Mouse (Mus musculus) ES-E14 (cell line): ENCODE results near the gene Arpc3. TPM values are rescaled to one million over a fixed set of nuclear protein-coding genes. Genes with fewer than 3 reads are reported as not detected.
A peak's percentile ranks its signal among the peaks of the same experiment; 100 is the strongest.

Source experiments
- DNase-seq: peaks from one replicate; pipeline ENCODE4 v3.0.0-alpha.2; 2013; ENCODE audit warnings: low read depth, low spot score
- H3K27ac ChIP-seq: 2 replicates; pipeline ENCODE4 v1.5.1; 2012; ENCODE audit warnings: low read depth, mild to moderate bottlenecking, low read length, moderate library complexity, mixed read lengths; ENCODE audit not compliant: poor library complexity, insufficient read depth, severe bottlenecking
- H3K36me3 ChIP-seq: 2 replicates; pipeline ENCODE4 v1.6.1; 2012; ENCODE audit warnings: mild to moderate bottlenecking, low read length, moderate library complexity, mixed read lengths; ENCODE audit not compliant: control insufficient read depth, poor library complexity, insufficient read depth, severe bottlenecking
- H3K4me1 ChIP-seq, 2 experiments: fragments of 150-350 bp in 1 of 2; sonication (generic) in 1 of 2; 2 replicates each; pipeline ENCODE4 v1.6.1; 2012; ENCODE audit warnings: low read length in 2 of 2, mild to moderate bottlenecking in 1 of 2, mixed read lengths in 1 of 2; ENCODE audit not compliant: control insufficient read depth in 2 of 2, insufficient read depth in 2 of 2, poor library complexity in 1 of 2
- H3K4me3 ChIP-seq, 2 experiments: fragments of 150-350 bp in 1 of 2; sonication (generic) in 1 of 2; 2 replicates each; pipeline ENCODE4 v1.5.1; 2012; ENCODE audit warnings: low read length in 2 of 2, low read depth in 1 of 2, mild to moderate bottlenecking in 1 of 2, mixed read lengths in 1 of 2; ENCODE audit not compliant: insufficient read depth in 1 of 2, poor library complexity in 1 of 2, severe bottlenecking in 1 of 2
- H3K9ac ChIP-seq: 2 replicates; pipeline ENCODE4 v1.6.1; 2012; ENCODE audit warnings: low read depth, mild to moderate bottlenecking, low read length, mixed read lengths; ENCODE audit not compliant: poor library complexity, insufficient read depth, severe bottlenecking
- H3K9me3 ChIP-seq: fragments of 150-350 bp; sonication (generic); 2 replicates; pipeline ENCODE4 v1.6.1; 2012; ENCODE audit warnings: low read depth, mild to moderate bottlenecking, low read length; ENCODE audit not compliant: control insufficient read depth, insufficient read depth
- CHD2 ChIP-seq: IDR thresholded peaks from 2 replicates; pipeline ENCODE4 v1.6.1; 2014; ENCODE audit warnings: mild to moderate bottlenecking, low read depth, low read length, inconsistent platforms
- HCFC1 ChIP-seq: IDR thresholded peaks from 2 replicates; pipeline ENCODE4 v1.6.1; 2012; ENCODE audit warnings: low read length, inconsistent platforms, borderline replicate concordance; ENCODE audit not compliant: insufficient read depth
- MAFK ChIP-seq: IDR thresholded peaks from 2 replicates; pipeline ENCODE4 v1.6.1; 2014; ENCODE audit warnings: mild to moderate bottlenecking, low read depth, low read length, inconsistent platforms; ENCODE audit not compliant: insufficient read depth
- ZC3H11A ChIP-seq: IDR thresholded peaks from 2 replicates; pipeline ENCODE4 v1.6.1; 2012; ENCODE audit warnings: low read depth, mild to moderate bottlenecking, inconsistent platforms, low read length, borderline replicate concordance
- ZNF384 ChIP-seq: IDR thresholded peaks from 2 replicates; pipeline ENCODE4 v1.6.1; 2012; ENCODE audit warnings: low read depth, low read length, inconsistent platforms
- in situ Hi-C, 2 experiments: fragments of 600-800 bp; cut with MboI; formaldehyde crosslinking; loops; one replicate each; pipeline ENCODE4 v1.15.1; 2025; ENCODE audit warnings: low sequenced_read_pairs in 2 of 2, inconsistent platforms in 1 of 2; ENCODE audit not compliant: unreplicated experiment in 2 of 2
- total RNA-seq: library from RNA; depleted of rRNA; stranded (reverse); fragments of 300-350 nt; gene quantifications from 2 replicates; pipeline ENCODE4 v1.2.3, GENCODE M21; 2012

The Arpc3 gene
- total RNA-seq, 1 experiment = 165 TPM

GRCm38 (mm10) chr5:122405537-122405936 is 13.9 kb downstream of the Arpc3 start:
- peaks cover 32% of the 10 kb centered on the region for H3K36me3 ChIP-seq
- no peak overlapping the region for H3K4me3 ChIP-seq
- H3K27ac ChIP-seq = no peak overlapping the region
- H3K4me1 ChIP-seq = peaks cover 0 to 4% of the 10 kb centered on the region in 2 experiments; a peak in 1 of 4 replicates
- H3K9me3 ChIP-seq = no peaks in the 10 kb centered on the region
- TF ChIP-seq HCFC1 = no peak
- no peak for TF ChIP-seq ZNF384
- TF ChIP-seq ZC3H11A = no peak
- TF ChIP-seq CHD2 = no peak
- no peak for TF ChIP-seq MAFK
- in situ Hi-C loops = loop anchor here in 1 of 2 experiments (10.0 kb wide), 1 partner anchor 229 kb away; no protein-coding TSS in a partner anchor
- no peak overlapping the region for H3K9ac ChIP-seq
- no peak for DNase-seq

- H3K9ac ChIP-seq = no peak overlapping the region
- H3K27ac ChIP-seq = no peak overlapping the region
- in situ Hi-C loops = loop anchor here in 1 of 2 experiments (10.0 kb wide), 1 partner anchor 225 kb away; no protein-coding TSS in a partner anchor
- no peaks in the 10 kb centered on the region for H3K9me3 ChIP-seq
- DNase-seq = peak; percentile 40
- peaks cover 0 to 6% of the 10 kb centered on the region in 2 experiments; a peak in 1 of 4 replicates for H3K4me1 ChIP-seq
- H3K4me3 ChIP-seq = peak overlapping the region in 1 of 2 experiments; percentile 65; a peak in 2 of 4 replicates
- TF ChIP-seq ZNF384 = no peak
- peak; percentile 46; the same call in 1 of the 2 replicates for TF ChIP-seq ZC3H11A
- H3K36me3 ChIP-seq = peaks cover 8% of the 10 kb centered on the region
Observed at GRCm38 (mm10) chr5:122409692-122410645, 18.3 kb downstream of the Arpc3 start.

- Histone ChIP-seq H3K4me3 (no peak overlapping the region), H3K9ac (no peak overlapping the region), H3K27ac (no peak overlapping the region), H3K36me3 (no peaks in the 10 kb centered on the region), H3K4me1 (peaks cover 0 to 6% of the 10 kb centered on the region in 2 experiments; a peak in 1 of 4 replicates), H3K9me3 (no peaks in the 10 kb centered on the region)
- TF ChIP-seq CHD2 = no peak
- no peak for TF ChIP-seq HCFC1
- TF ChIP-seq ZNF384 = no peak
- TF ChIP-seq ZC3H11A = no peak
- in situ Hi-C loops = no loop called here
- DNase-seq = no peak
Observed at GRCm38 (mm10) chr5:122411892-122412291, 20.2 kb downstream of the Arpc3 start.

- no peak for DNase-seq
- TF ChIP-seq CHD2 = no peak
- TF ChIP-seq MAFK = no peak
- no peak for TF ChIP-seq ZC3H11A
- TF ChIP-seq HCFC1 = no peak
- TF ChIP-seq ZNF384 = no peak
- H3K9ac ChIP-seq = no peak overlapping the region
- H3K27ac ChIP-seq = no peak overlapping the region
- no peak overlapping the region for H3K4me3 ChIP-seq
- no peaks in the 10 kb centered on the region for H3K9me3 ChIP-seq
- no peaks in the 10 kb centered on the region for H3K36me3 ChIP-seq
- peaks cover 0 to 6% of the 10 kb centered on the region in 2 experiments; a peak in 1 of 4 replicates for H3K4me1 ChIP-seq
- in situ Hi-C loops = no loop called here
Observed at GRCm38 (mm10) chr5:122412826-122413225, 21.1 kb downstream of the Arpc3 start.
